Mouse (Mus musculus) erythroblast, adult 5-6 weeks (primary cell): ENCODE data around the gene Cox20. TPM values are rescaled to one million over a fixed set of nuclear protein-coding genes. Genes with fewer than 3 reads are reported as not detected.
"Not testable (repeated sequence)": the region's sequence is repeated elsewhere in the genome, so short reads cannot be mapped to it uniquely, and the experiment has no call there.

ENCODE experiments used
- ATAC-seq: replicated peaks from 2 replicates; pipeline ENCODE4 v1.8.0; 2016; ENCODE audit warnings: moderate number of reproducible peaks, mild to moderate bottlenecking, moderate TSS enrichment, inconsistent platforms; ENCODE audit not compliant: poor library complexity, low FRiP score, severe bottlenecking
- total RNA-seq, 2 experiments: library from RNA; stranded (forward) in 1 of 2; stranded (reverse) in 1 of 2; fragments of 150-400 nt in 1 of 2; fragments of 200-764, 138-1000 nt in 1 of 2; gene quantifications; 2 replicates each; pipeline versions ENCODE4 v1.2.3 to v1.2.4; 2015 to 2017; ENCODE audit warnings: low replicate concordance in 2 of 2

Cox20 gene
- total RNA-seq, 2 experiments from 2014 or later: 53.6 to 54.2 TPM

- ATAC-seq: no peak
These were observed 23.7 kb downstream of the Cox20 start for GRCm38 (mm10) chr1:178342612-178343011.

- not testable (repeated sequence) for ATAC-seq
These were observed 25.3 kb downstream of the Cox20 start for GRCm38 (mm10) chr1:178344071-178344805.

GRCm38 (mm10) chr1:178350792-178351191 is 31.9 kb downstream of the Cox20 start:
- ATAC-seq: no peak

- ATAC-seq: no peak
These were observed 32.7 kb downstream of the Cox20 start for GRCm38 (mm10) chr1:178351643-178352042.

- no peak for ATAC-seq
These were observed 35.6 kb downstream of the Cox20 start for GRCm38 (mm10) chr1:178354576-178354975.

- ATAC-seq: no peak
These were observed 39.1 kb downstream of the Cox20 start for GRCm38 (mm10) chr1:178357776-178358710.

GRCm38 (mm10) chr1:178360264-178360663 is 41.3 kb downstream of the Cox20 start:
- no peak for ATAC-seq

GRCm38 (mm10) chr1:178360702-178361101 is 41.8 kb downstream of the Cox20 start:
- no peak for ATAC-seq

GRCm38 (mm10) chr1:178365171-178365570 is 46.2 kb downstream of the Cox20 start:
- ATAC-seq: no peak

- ATAC-seq: no peak
These were observed 49.2 kb downstream of the Cox20 start for GRCm38 (mm10) chr1:178368121-178368520.

GRCm38 (mm10) chr1:178368548-178369271 is 49.8 kb downstream of the Cox20 start:
- peak; percentile 95 for ATAC-seq

- ATAC-seq: peak; percentile 63
These were observed 50.3 kb downstream of the Cox20 start for GRCm38 (mm10) chr1:178369272-178369651.

Other genes with a start within 250 kb of the Cox20 start
- gene Desi2, start 131.7 kb upstream of the Cox20 start, total RNA-seq (2015; ENCODE audit: low replicate concordance): 5.8 and 10.2 TPM in 2 replicates
- gene Desi2, start 131.7 kb upstream of the Cox20 start, total RNA-seq (2017; ENCODE audit: low replicate concordance): 2.1 and 3.1 TPM in 2 replicates
- 125 and 168 TPM in 2 replicates for gene Hnrnpu, start 18.7 kb downstream of the Cox20 start, total RNA-seq (2015; ENCODE audit: low replicate concordance)
- 167 and 210 TPM in 2 replicates for gene Hnrnpu, start 18.7 kb downstream of the Cox20 start, total RNA-seq (2017; ENCODE audit: low replicate concordance)
- 2.7 and 3.3 TPM in 2 replicates for gene Efcab2, start 87.0 kb downstream of the Cox20 start, total RNA-seq (2015; ENCODE audit: low replicate concordance)
- gene Efcab2, start 87.0 kb downstream of the Cox20 start, total RNA-seq (2017; ENCODE audit: low replicate concordance): 1.3 and 1.4 TPM in 2 replicates
- gene Kif26b, start 210.0 kb downstream of the Cox20 start, total RNA-seq (2015; ENCODE audit: low replicate concordance): not detected in 2 replicates
- gene Kif26b, start 210.0 kb downstream of the Cox20 start, total RNA-seq (2017; ENCODE audit: low replicate concordance): 0.56 TPM in 1 of 2 replicates, not detected in the other